Mouse (Mus musculus) 416B (cell line): ENCODE measurements at regions not wholly inside any gene's neighbourhood (a gene's known extent, or its start where the extent isn't known, plus 50 kb on each side); places are given as distances from the start of the nearest gene placed in this dataset.

Experiments used
- DNase-seq: peaks from one replicate; pipeline ENCODE4 v3.0.0; 2011; ENCODE audit warnings: low read depth

DNA sequence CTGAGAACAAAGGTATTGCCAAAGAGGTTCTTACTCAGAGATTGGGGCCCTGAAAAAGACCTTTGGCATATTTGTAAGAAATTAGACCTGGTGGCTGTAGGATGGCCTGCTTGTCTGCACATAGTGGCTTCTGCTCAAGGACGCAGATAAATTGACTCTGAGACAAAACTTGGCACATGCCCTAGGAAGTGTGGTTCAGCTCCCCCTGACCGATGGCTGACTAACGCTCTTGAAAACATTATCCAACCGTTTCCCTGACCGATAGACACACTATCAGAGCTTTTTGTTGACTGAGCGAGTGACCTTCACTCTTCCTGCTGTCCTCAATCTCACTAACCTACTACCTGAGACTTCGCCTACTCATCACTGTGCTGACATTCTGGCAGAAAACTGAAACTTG lies 1363.4 kb upstream of the Cox7c start:
- peak; percentile 41 for DNase-seq
